Mouse (Mus musculus): ENCODE data around the gene Pitpna.

- no peak for TF ChIP-seq CHD2 (IDR thresholded peaks at IDR 0.05; ENCODE audit: low read depth, low read length)
- TF ChIP-seq ZNF384 (IDR thresholded peaks at IDR 0.05; ENCODE audit: low read depth, low read length) = no peak
- no peak for TF ChIP-seq ZC3H11A (IDR thresholded peaks at IDR 0.05; ENCODE audit: borderline replicate concordance, low read depth, low read length)
- TF ChIP-seq HCFC1 (IDR thresholded peaks at IDR 0.05; ENCODE audit: borderline replicate concordance, insufficient read depth, low read length) = no peak
- no peak for TF ChIP-seq MAFK (IDR thresholded peaks at IDR 0.05; ENCODE audit: insufficient read depth, low read depth, low read length)
These were observed 32.4 kb downstream of the Pitpna start for GRCm38 (mm10) chr11:75620136-75620780.
